Mouse (Mus musculus): ENCODE measurements around the gene Gata3. TPM values are rescaled to one million over a fixed set of nuclear protein-coding genes. Genes with fewer than 3 reads are reported as not detected.

Gata3 gene
- 4.0 TPM for polyA plus RNA-seq (2012; fragmentation: generic; extraction: Trizol)
- long read RNA-seq, experiment 1, partial matches to known transcripts = 2 of 7 reads
- long read RNA-seq, experiment 1, other reads (novel, unspliced or antisense) = 1 of 7 reads
- long read RNA-seq, experiment 2, transcript Gata3-201 (6 exons, 3,215 nt) = major isoform, 8 of 18 reads
- long read RNA-seq, experiment 2, partial matches to known transcripts = 7 of 18 reads
- long read RNA-seq, experiment 2, other reads (novel, unspliced or antisense) = 3 of 18 reads

DNA sequence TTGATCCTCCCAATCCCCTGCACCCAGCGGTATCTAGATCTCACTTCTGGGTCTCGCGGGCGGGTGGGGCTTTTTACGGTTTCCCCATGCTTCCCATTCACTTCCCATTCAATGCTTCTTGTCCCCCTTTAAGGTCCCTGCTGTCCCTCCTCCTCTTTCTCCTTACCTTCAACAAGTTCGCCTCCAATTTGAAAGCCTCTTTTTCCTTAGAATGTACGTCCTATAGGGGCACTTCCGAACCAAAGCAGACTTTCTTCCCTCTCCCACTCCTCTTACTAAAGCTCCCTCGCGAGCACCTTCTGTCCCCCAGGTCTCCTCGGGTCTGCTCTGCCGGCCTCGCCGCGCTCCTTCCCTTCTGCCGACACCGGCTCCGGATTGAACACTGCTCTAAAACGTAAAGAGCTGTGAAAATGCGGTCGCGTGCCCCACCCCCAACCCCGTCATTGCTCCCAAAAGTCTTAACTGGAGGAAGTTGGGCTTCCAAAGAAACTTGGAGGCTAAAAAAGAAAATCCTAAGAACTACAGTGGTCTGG, at the start of gene Gata3:
Gene Gata3 (minus strand): TSS at position 384 of the 533 bp plus-strand sequence.
- H3K27me3 ChIP-seq (ENCODE audit: control insufficient read depth, insufficient read depth, insufficient read length) = no peaks in the 10 kb centered on the region
- no peaks in the 10 kb centered on the region for H3K79me2 ChIP-seq (ENCODE audit: control insufficient read depth, insufficient read depth)
- TF ChIP-seq USF1 (IDR thresholded peaks at IDR 0.05; ENCODE audit: low read depth) (no peak), MAX (IDR thresholded peaks at IDR 0.05) (no peak), MYOD1 (IDR thresholded peaks at IDR 0.05; ENCODE audit: control insufficient read depth, insufficient read length, low read depth) (no peak), CEBPB (IDR thresholded peaks at IDR 0.05; ENCODE audit: low read depth) (no peak)
- no peak within 1 kb of the TSS for H3ac ChIP-seq (ENCODE audit: control insufficient read depth, insufficient read length, low read depth)
- no peaks in the 10 kb centered on the region for H3K79me3 ChIP-seq (ENCODE audit: low read depth)
- no peaks in the 10 kb centered on the region for H3K36me3 ChIP-seq (ENCODE audit: control insufficient read depth, insufficient read depth)
- no peak within 1 kb of the TSS for H3K4me3 ChIP-seq (ENCODE audit: insufficient read depth, poor library complexity, severe bottlenecking)

DNA sequence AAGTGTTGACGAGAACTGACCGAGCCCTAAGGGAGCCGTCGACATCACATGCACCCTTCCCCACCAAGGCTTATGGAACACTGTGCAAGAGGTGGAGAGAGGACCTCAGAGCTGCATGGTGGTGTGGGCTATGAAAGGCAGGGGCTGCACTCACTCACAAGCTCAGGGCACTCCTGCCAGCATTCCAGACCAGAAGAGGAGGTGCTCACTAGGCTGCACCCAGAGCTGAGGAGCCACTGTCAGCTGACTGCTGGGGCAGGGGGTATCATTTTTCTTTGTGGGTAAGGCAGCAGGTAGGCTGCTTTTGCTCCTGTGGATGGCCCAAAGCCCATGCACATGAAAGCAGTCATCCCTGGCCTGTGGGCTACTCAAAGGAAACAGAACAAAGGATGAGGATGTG, 49.4 kb upstream of the Gata3 start:
- Histone ChIP-seq H3K36me3 (ENCODE audit: control insufficient read depth, insufficient read depth) (peaks cover 7% of the 10 kb centered on the region), H3ac (ENCODE audit: control insufficient read depth, insufficient read length, low read depth) (no peak overlapping the region), H3K27me3 (ENCODE audit: control insufficient read depth, insufficient read depth, insufficient read length) (no peaks in the 10 kb centered on the region), H3K4me3 (ENCODE audit: insufficient read depth, poor library complexity, severe bottlenecking) (no peak overlapping the region), H3K79me3 (ENCODE audit: low read depth) (no peaks in the 10 kb centered on the region), H3K79me2 (ENCODE audit: control insufficient read depth, insufficient read depth) (no peaks in the 10 kb centered on the region)
- TF ChIP-seq FOSL1 (IDR thresholded peaks at IDR 0.05; ENCODE audit: insufficient read depth, low read length, poor library complexity, severe bottlenecking) (no peak), MAX (IDR thresholded peaks at IDR 0.05) (no peak), MYOD1 (IDR thresholded peaks at IDR 0.05; ENCODE audit: control insufficient read depth, insufficient read length, low read depth) (no peak), CTCF (IDR thresholded peaks at IDR 0.05; ENCODE audit: control insufficient read depth, insufficient read depth, insufficient read length) (no peak), MYOG (IDR thresholded peaks at IDR 0.05; ENCODE audit: control insufficient read depth, extremely low read depth, insufficient read length) (no peak), USF1 (IDR thresholded peaks at IDR 0.05; ENCODE audit: low read depth) (no peak), CEBPB (IDR thresholded peaks at IDR 0.05; ENCODE audit: low read depth) (no peak)

DNA sequence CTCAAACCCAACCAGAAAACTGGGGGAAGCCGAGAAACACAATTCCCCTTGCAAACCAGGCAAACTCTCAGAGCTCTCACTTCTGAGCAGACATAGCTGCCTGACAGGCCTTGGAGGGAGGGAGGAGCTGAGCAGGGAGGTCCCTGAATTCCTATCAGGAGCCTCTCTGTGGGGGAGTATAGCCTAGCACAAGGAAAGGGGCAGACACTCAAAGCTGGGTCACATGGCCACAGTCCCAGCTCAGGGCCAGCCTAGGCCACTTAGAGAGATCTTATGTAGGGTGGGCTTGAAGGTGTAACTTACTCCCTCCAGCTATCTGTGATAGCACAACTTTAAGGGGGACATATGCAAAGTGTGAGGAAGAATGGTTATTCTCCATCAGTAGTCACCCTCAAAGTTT, 46.1 kb upstream of the Gata3 start:
- TF ChIP-seq MYOG (IDR thresholded peaks at IDR 0.05; ENCODE audit: control insufficient read depth, extremely low read depth, insufficient read length) = no peak
- no peak for TF ChIP-seq CTCF (IDR thresholded peaks at IDR 0.05; ENCODE audit: control insufficient read depth, insufficient read depth, insufficient read length)
- no peak for TF ChIP-seq MAX (IDR thresholded peaks at IDR 0.05)
- no peak for TF ChIP-seq USF1 (IDR thresholded peaks at IDR 0.05; ENCODE audit: low read depth)
- no peak for TF ChIP-seq MYOD1 (IDR thresholded peaks at IDR 0.05; ENCODE audit: control insufficient read depth, insufficient read length, low read depth)
- no peak for TF ChIP-seq CEBPB (IDR thresholded peaks at IDR 0.05; ENCODE audit: low read depth)
- Histone ChIP-seq H3K36me3 (ENCODE audit: control insufficient read depth, insufficient read depth) (peaks cover 7% of the 10 kb centered on the region), H3K79me3 (ENCODE audit: low read depth) (no peaks in the 10 kb centered on the region), H3ac (ENCODE audit: control insufficient read depth, insufficient read length, low read depth) (no peak overlapping the region), H3K79me2 (ENCODE audit: control insufficient read depth, insufficient read depth) (no peaks in the 10 kb centered on the region), H3K27me3 (ENCODE audit: control insufficient read depth, insufficient read depth, insufficient read length) (no peaks in the 10 kb centered on the region), H3K4me3 (ENCODE audit: insufficient read depth, poor library complexity, severe bottlenecking) (no peak overlapping the region)

DNA sequence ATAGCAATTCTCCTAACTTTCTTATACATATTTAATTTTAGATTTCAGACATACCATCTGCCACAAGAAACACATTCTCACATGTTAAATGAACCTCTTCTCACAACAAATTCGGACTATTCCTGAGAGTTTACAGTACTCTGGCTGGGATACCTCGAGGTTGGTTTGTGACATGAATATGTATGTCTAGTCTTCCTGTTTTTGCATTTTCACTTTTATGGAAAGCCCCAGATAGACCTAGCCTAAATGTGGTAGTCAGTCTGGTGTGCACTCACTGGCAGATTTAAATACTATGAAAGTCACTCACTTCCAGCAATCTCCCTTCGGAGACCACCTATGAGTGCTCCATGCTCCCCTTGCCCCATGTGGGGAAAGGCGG, 37.1 kb upstream of the Gata3 start:
- Histone ChIP-seq H3K27me3 (ENCODE audit: control insufficient read depth, insufficient read depth, insufficient read length) (no peaks in the 10 kb centered on the region), H3K79me3 (ENCODE audit: low read depth) (no peaks in the 10 kb centered on the region), H3ac (ENCODE audit: control insufficient read depth, insufficient read length, low read depth) (no peak overlapping the region), H3K4me3 (ENCODE audit: insufficient read depth, poor library complexity, severe bottlenecking) (no peak overlapping the region), H3K36me3 (ENCODE audit: control insufficient read depth, insufficient read depth) (peaks cover 4% of the 10 kb centered on the region), H3K79me2 (ENCODE audit: control insufficient read depth, insufficient read depth) (no peaks in the 10 kb centered on the region)
- TF ChIP-seq USF1 (IDR thresholded peaks at IDR 0.05; ENCODE audit: low read depth) = no peak
- no peak for TF ChIP-seq FOSL1 (IDR thresholded peaks at IDR 0.05; ENCODE audit: insufficient read depth, low read length, poor library complexity, severe bottlenecking)
- TF ChIP-seq MYOG (IDR thresholded peaks at IDR 0.05; ENCODE audit: control insufficient read depth, extremely low read depth, insufficient read length) = no peak
- TF ChIP-seq MAX (IDR thresholded peaks at IDR 0.05) = no peak
- no peak for TF ChIP-seq CTCF (IDR thresholded peaks at IDR 0.05; ENCODE audit: control insufficient read depth, insufficient read depth, insufficient read length)
- no peak for TF ChIP-seq CEBPB (IDR thresholded peaks at IDR 0.05; ENCODE audit: low read depth)
- TF ChIP-seq MYOD1 (IDR thresholded peaks at IDR 0.05; ENCODE audit: control insufficient read depth, insufficient read length, low read depth) = no peak

DNA sequence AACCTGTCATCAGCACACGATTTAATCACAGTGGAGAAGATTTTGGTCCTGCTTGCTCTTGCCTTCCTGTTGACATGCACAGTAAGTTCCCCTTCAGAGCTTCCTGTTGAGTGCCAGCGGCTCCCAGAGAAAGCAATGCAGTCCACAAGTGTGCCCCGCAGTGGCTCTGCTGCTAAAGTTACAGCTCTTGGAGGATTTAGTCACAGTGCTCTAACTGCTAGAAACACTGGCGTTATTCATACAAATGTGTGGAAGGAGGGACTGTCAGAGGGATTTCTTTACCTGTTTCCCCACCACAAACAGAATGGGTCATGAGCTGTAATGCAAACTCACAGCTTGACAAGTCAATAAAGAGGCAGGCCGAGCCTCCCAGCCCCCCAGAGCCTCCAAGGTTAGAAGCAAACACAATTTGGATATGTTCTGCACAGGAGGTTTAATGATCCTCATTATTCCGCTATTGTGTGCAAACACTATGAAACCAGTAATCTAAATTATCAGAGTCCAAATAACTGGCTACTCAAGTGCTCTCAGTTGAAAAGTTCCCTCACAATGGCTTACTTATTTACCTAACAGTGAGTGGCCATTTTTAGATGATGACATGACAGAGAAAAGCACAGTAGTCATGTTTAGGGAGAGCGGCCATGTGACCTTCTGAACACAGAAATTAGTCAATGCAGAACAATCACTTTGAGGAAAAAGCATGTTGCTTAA, 36.5 kb upstream of the Gata3 start:
- TF ChIP-seq MYOG (IDR thresholded peaks at IDR 0.05; ENCODE audit: control insufficient read depth, extremely low read depth, insufficient read length) = no peak
- TF ChIP-seq MAX (IDR thresholded peaks at IDR 0.05) = no peak
- no peak for TF ChIP-seq MYOD1 (IDR thresholded peaks at IDR 0.05; ENCODE audit: control insufficient read depth, insufficient read length, low read depth)
- no peak for TF ChIP-seq CTCF (IDR thresholded peaks at IDR 0.05; ENCODE audit: control insufficient read depth, insufficient read depth, insufficient read length)
- no peak for TF ChIP-seq FOSL1 (IDR thresholded peaks at IDR 0.05; ENCODE audit: insufficient read depth, low read length, poor library complexity, severe bottlenecking)
- TF ChIP-seq CEBPB (IDR thresholded peaks at IDR 0.05; ENCODE audit: low read depth) = no peak
- TF ChIP-seq USF1 (IDR thresholded peaks at IDR 0.05; ENCODE audit: low read depth) = no peak

More for the DNA sequence above, 36.5 kb upstream of the Gata3 start:
- Histone ChIP-seq H3ac (ENCODE audit: control insufficient read depth, insufficient read length, low read depth) (no peak overlapping the region), H3K27me3 (ENCODE audit: control insufficient read depth, insufficient read depth, insufficient read length) (no peaks in the 10 kb centered on the region), H3K4me3 (ENCODE audit: insufficient read depth, poor library complexity, severe bottlenecking) (no peak overlapping the region), H3K79me3 (ENCODE audit: low read depth) (no peaks in the 10 kb centered on the region), H3K36me3 (ENCODE audit: control insufficient read depth, insufficient read depth) (peaks cover 4% of the 10 kb centered on the region), H3K79me2 (ENCODE audit: control insufficient read depth, insufficient read depth) (no peaks in the 10 kb centered on the region)

Data from C2C12 (cell line).